Mouse (Mus musculus) lung, embryonic 16.5 days (tissue): ENCODE measurements around the gene Gale. TPM values are rescaled to one million over a fixed set of nuclear protein-coding genes. Genes with fewer than 3 reads are reported as not detected.

Source experiments
- ATAC-seq: fragments of 200-750 bp; cut with Nextera tagmentation; 2 replicates; pipeline ENCODE4 v1.8.0; 2017; ENCODE audit warnings: low read depth, mild to moderate bottlenecking, moderate library complexity
- H3K27ac ChIP-seq: fragments of 300-500 bp; sonication (generic); 2 replicates; pipeline ENCODE4 v1.5.1; 2014; ENCODE audit warnings: mild to moderate bottlenecking, control low read depth, low read length
- H3K27me3 ChIP-seq: fragments of 300-500 bp; sonication (generic); 2 replicates; pipeline ENCODE4 v1.6.1; 2014; ENCODE audit warnings: low read depth, low read length, mixed read lengths; ENCODE audit not compliant: control insufficient read depth, insufficient read depth
- H3K36me3 ChIP-seq: fragments of 300-500 bp; sonication (generic); 2 replicates; pipeline ENCODE4 v1.6.1; 2014; ENCODE audit warnings: low read length; ENCODE audit not compliant: control insufficient read depth, insufficient read depth
- H3K4me1 ChIP-seq: fragments of 300-500 bp; sonication (generic); replicated peaks from 2 replicates; pipeline ENCODE4 v1.6.1; 2014; ENCODE audit warnings: low read length, mixed read lengths; ENCODE audit not compliant: control insufficient read depth, insufficient read depth
- H3K4me2 ChIP-seq: fragments of 300-500 bp; sonication (generic); 2 replicates; pipeline ENCODE4 v1.6.1; 2014; ENCODE audit warnings: low read depth, low read length, control low read depth
- H3K4me3 ChIP-seq: fragments of 300-500 bp; sonication (generic); 2 replicates; pipeline ENCODE4 v1.5.1; 2014; ENCODE audit warnings: mild to moderate bottlenecking, low read length, control low read depth
- H3K9ac ChIP-seq: fragments of 300-500 bp; sonication (generic); 2 replicates; pipeline ENCODE4 v1.6.1; 2014; ENCODE audit warnings: low read length, control low read depth
- H3K9me3 ChIP-seq: fragments of 300-500 bp; sonication (generic); 2 replicates; pipeline ENCODE4 v1.6.1; 2016; ENCODE audit warnings: low read length; ENCODE audit not compliant: control insufficient read depth
- WGBS: fragments of 180-500 bp; shearing (Covaris S2); extraction: QIAGEN DNeasy Blood & Tissue Kit; methylation state at CpG from one replicate; pipeline ENCODE4 v1.1.7; 2014; 5-methylcytosine and 5-hydroxymethylcytosine counted together
- polyA plus RNA-seq: library from polyadenylated mRNA; unstranded; fragments of >200 nt; fragmentation: Nextera tagmentation; extraction: Ambion mirVana; gene quantifications from 2 replicates; pipeline ENCODE4 v1.2.1, GENCODE M21; 2015

The Gale gene
- 41.7 and 48.4 TPM in 2 replicates for polyA plus RNA-seq

- Histone ChIP-seq H3K4me3 (peak within 1 kb of the TSS; percentile 82), H3K4me1 (peaks cover 11% of the 10 kb centered on the region), H3K36me3 (peaks cover 18% of the 10 kb centered on the region), H3K27me3 (no peaks in the 10 kb centered on the region), H3K27ac (peak within 1 kb of the TSS; percentile 90), H3K9me3 (no peaks in the 10 kb centered on the region), H3K4me2 (peak within 1 kb of the TSS; percentile 95), H3K9ac (peak within 1 kb of the TSS; percentile 89)
- ATAC-seq, result peak; percentile 95
- WGBS, result under 1% methylated on average over 56 of the region's 56 CpGs
Observed at GRCm38 (mm10) chr4:135963457-135964193, at the start of gene Gale. Gale (plus strand) TSS chr4:135963727.

GRCm38 (mm10) chr4:135918635-135919279, 44.8 kb upstream of the Gale start:
- Histone ChIP-seq H3K9me3 (no peaks in the 10 kb centered on the region), H3K27ac (no peak overlapping the region), H3K4me2 (no peak overlapping the region), H3K4me1 (peaks cover 7% of the 10 kb centered on the region), H3K27me3 (no peaks in the 10 kb centered on the region), H3K4me3 (no peak overlapping the region), H3K36me3 (no peaks in the 10 kb centered on the region), H3K9ac (no peak overlapping the region)
- no peak for ATAC-seq
- 73% methylated on average over 13 of the region's 13 CpGs for WGBS

GRCm38 (mm10) chr4:135919280-135919639, 44.3 kb upstream of the Gale start:
- Histone ChIP-seq H3K4me3 (no peak overlapping the region), H3K9me3 (no peaks in the 10 kb centered on the region), H3K36me3 (no peaks in the 10 kb centered on the region), H3K4me2 (no peak overlapping the region), H3K27ac (no peak overlapping the region), H3K9ac (no peak overlapping the region), H3K27me3 (no peaks in the 10 kb centered on the region), H3K4me1 (peaks cover 7% of the 10 kb centered on the region)
- WGBS, result 77% methylated on average over 3 of the region's 3 CpGs
- ATAC-seq, result no peak

- Histone ChIP-seq H3K4me2 (peak within 1 kb of the TSS; percentile 94), H3K36me3 (no peaks in the 10 kb centered on the region; the same call in 1 of the 2 replicates), H3K9ac (peak within 1 kb of the TSS; percentile 83), H3K27ac (peak within 1 kb of the TSS; percentile 75), H3K9me3 (no peaks in the 10 kb centered on the region), H3K27me3 (no peaks in the 10 kb centered on the region), H3K4me3 (peak within 1 kb of the TSS; percentile 84), H3K4me1 (peaks cover 7% of the 10 kb centered on the region)
- ATAC-seq, result peak; percentile 98
- WGBS, result 2% methylated on average over 60 of the region's 60 CpGs
Observed at GRCm38 (mm10) chr4:135920304-135921241, 43.0 kb upstream of the Gale start, which contains the start of gene Fuca1. Fuca1 (plus strand) TSS chr4:135920735.

DNA sequence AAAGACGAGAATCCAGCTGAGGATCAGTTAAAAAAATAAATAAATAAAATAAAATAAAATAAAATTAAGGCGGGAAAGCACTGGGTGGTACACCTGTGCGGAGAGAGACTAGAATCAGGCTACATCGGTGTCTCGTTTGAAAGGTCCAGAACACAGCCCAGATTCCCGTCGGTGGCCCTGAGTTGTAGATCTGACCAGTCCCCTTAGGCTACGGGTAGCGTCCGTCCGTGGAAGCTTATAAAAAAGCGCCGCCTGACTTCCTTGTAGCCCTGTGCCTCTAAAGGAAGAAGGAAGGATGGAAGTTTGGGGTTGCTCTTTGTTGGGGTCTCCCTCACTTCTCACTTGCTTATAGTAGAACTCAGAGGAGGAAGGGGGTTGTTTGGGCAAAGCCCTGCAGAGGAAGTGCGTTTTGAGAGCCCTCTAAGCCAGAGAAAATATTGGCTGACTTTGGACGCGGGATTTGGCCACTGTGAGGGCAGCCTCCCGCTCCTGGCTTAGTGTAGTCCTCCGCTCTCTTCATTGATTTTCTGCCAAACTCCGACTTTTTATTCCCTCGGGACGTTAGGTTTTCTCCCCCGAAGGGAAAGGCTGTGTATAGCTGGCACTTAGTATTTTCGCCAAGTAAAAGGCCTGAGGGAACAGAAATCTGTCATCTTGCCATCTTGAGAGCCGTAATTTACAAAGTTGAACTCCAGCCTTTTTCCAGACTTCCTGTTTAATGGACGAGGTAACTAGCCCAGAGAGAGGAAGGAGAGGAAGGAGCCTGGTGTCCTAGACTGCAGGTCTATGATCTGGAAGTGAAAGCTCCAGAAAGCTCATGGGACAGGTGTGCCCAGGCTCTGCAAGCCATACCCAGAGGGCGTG, 42.0 kb upstream of the Gale start:
- Histone ChIP-seq H3K9ac (peak overlapping the region; percentile 83), H3K9me3 (no peaks in the 10 kb centered on the region), H3K4me1 (peaks cover 7% of the 10 kb centered on the region), H3K27me3 (no peaks in the 10 kb centered on the region), H3K27ac (peak overlapping the region; percentile 75), H3K4me2 (peak overlapping the region; percentile 94), H3K36me3 (no peaks in the 10 kb centered on the region; the same call in 1 of the 2 replicates), H3K4me3 (peak overlapping the region; percentile 84)
- WGBS, result 3% methylated on average over 26 of the region's 26 CpGs
- no peak for ATAC-seq

- H3K9ac ChIP-seq, result no peak overlapping the region; the same call in 1 of the 2 replicates
Observed at GRCm38 (mm10) chr4:135922190-135922589, 41.3 kb upstream of the Gale start.

GRCm38 (mm10) chr4:135924418-135924817, 39.1 kb upstream of the Gale start:
- no peak overlapping the region for H3K9ac ChIP-seq
- no peak overlapping the region for H3K4me2 ChIP-seq
- H3K27ac ChIP-seq, result no peak overlapping the region
- H3K36me3 ChIP-seq, result no peaks in the 10 kb centered on the region; the same call in 1 of the 2 replicates
- 77% methylated on average over 2 of the region's 2 CpGs for WGBS
- H3K4me1 ChIP-seq, result peaks cover 7% of the 10 kb centered on the region
- H3K4me3 ChIP-seq, result no peak overlapping the region
- no peaks in the 10 kb centered on the region for H3K9me3 ChIP-seq
- no peaks in the 10 kb centered on the region for H3K27me3 ChIP-seq
- ATAC-seq, result no peak

More at GRCm38 (mm10) chr4:135922190-135922589, 41.3 kb upstream of the Gale start:
- H3K4me3 ChIP-seq, result no peak overlapping the region; the same call in 1 of the 2 replicates
- no peaks in the 10 kb centered on the region for H3K9me3 ChIP-seq
- H3K4me2 ChIP-seq, result peak overlapping the region; percentile 94
- peaks cover 7% of the 10 kb centered on the region for H3K4me1 ChIP-seq
- WGBS, result 57% methylated on average over 1 of the region's 1 CpGs
- ATAC-seq, result no peak
- H3K27me3 ChIP-seq, result no peaks in the 10 kb centered on the region
- no peaks in the 10 kb centered on the region; the same call in 1 of the 2 replicates for H3K36me3 ChIP-seq
- H3K27ac ChIP-seq, result peak overlapping the region; percentile 75; the same call in 1 of the 2 replicates

GRCm38 (mm10) chr4:135925341-135925740, 38.2 kb upstream of the Gale start:
- Histone ChIP-seq H3K27ac (no peak overlapping the region), H3K4me3 (no peak overlapping the region), H3K4me2 (no peak overlapping the region), H3K9me3 (no peaks in the 10 kb centered on the region), H3K36me3 (no peaks in the 10 kb centered on the region; the same call in 1 of the 2 replicates), H3K27me3 (no peaks in the 10 kb centered on the region), H3K9ac (no peak overlapping the region), H3K4me1 (peaks cover 7% of the 10 kb centered on the region)
- WGBS, result 75% methylated on average over 5 of the region's 5 CpGs
- ATAC-seq, result no peak
